In genomic region chr14:75189031-75189430, GRCm38 (mm10) we compare ENCODE assay signal across 29 mouse cellular contexts. TPM values are rescaled to one million over a fixed set of nuclear protein-coding genes. Genes with fewer than 3 reads are reported as not detected.
DNase-seq lines count a peak whose midpoint lies in the region; ATAC-seq and TF ChIP-seq lines count a peak whose summit lies in the region.
"Had no signal": no experiment of that assay in that cellular context is flagged by ENCODE, and none has a peak within 500 bp of the region (broad histone marks: within the 10 kb centered on the region; RNA-seq: fewer than 3 reads in every experiment).

No protein-coding gene starts in this region.

- no peaks in the 10 kb centered on the region for H3K9me3 ChIP-seq in CH12.LX (replicated peaks; ENCODE audit: low read length)
- H3K9me3 ChIP-seq in midbrain, embryonic 11.5 days (ENCODE audit: control insufficient read depth, low read length), result no peaks in the 10 kb centered on the region
- H3K9me3 ChIP-seq: embryonic facial prominence, embryonic 13.5 days; embryonic facial prominence, embryonic 15.5 days; forebrain, embryonic 10.5 days; forebrain, embryonic 12.5 days had no signal

- H3K27ac ChIP-seq in CH12.LX (ENCODE audit: insufficient read depth, low read depth), result peak overlapping the region; percentile 98
- no peak overlapping the region for H3K27ac ChIP-seq in midbrain, embryonic 11.5 days (ENCODE audit: low read depth, low read length)
- H3K27ac ChIP-seq: embryonic facial prominence, embryonic 13.5 days; embryonic facial prominence, embryonic 15.5 days; forebrain, embryonic 10.5 days; forebrain, embryonic 12.5 days had no signal

- no peak for TF ChIP-seq POLR2A in CH12.LX (IDR thresholded peaks at IDR 0.05; ENCODE audit: low read depth, low read length)

- no peak for TF ChIP-seq RAD21 in CH12.LX (IDR thresholded peaks at IDR 0.05; ENCODE audit: low read depth, low read length)

- in situ Hi-C loops in CH12.LX (cut with MboI; ENCODE audit: low pct_ligation_motif_present, low pct_unique_long_range_greater_than_20kb, low sequenced_read_pairs), result no loop called here

- H3K4me3 ChIP-seq in CH12.LX (replicated peaks in 1 of 3; ENCODE audit: low read depth in 2 of 3, low read length in 2 of 3, poor library complexity in 1 of 3), result peak overlapping the region in 2 of 3 experiments; percentile 20 to 44
- H3K4me3 ChIP-seq in midbrain, embryonic 11.5 days (ENCODE audit: low read depth, low read length), result no peak overlapping the region
- H3K4me3 ChIP-seq: embryonic facial prominence, embryonic 13.5 days; embryonic facial prominence, embryonic 15.5 days; erythroblast, embryonic 14.5 days; forebrain, embryonic 10.5 days; forebrain, embryonic 12.5 days had no signal

- no peak for TF ChIP-seq CTCF in CH12.LX (conservative IDR thresholded peaks at IDR 0.05 in 1 of 2, IDR thresholded peaks at IDR 0.05 in 1 of 2; ENCODE audit: low read depth in 2 of 2, low read length in 2 of 2)

- no peak for TF ChIP-seq EP300 in CH12.LX (IDR thresholded peaks at IDR 0.05; ENCODE audit: low read length)

- H3K4me2 ChIP-seq in CH12.LX (ENCODE audit: insufficient read depth, low read depth, poor library complexity, severe bottlenecking), result peak overlapping the region; percentile 50; the same call in 1 of the 2 replicates
- H3K4me2 ChIP-seq in midbrain, embryonic 11.5 days, result no peak overlapping the region
- H3K4me2 ChIP-seq: embryonic facial prominence, embryonic 13.5 days; embryonic facial prominence, embryonic 15.5 days; forebrain, embryonic 12.5 days had no signal

- DNase-seq in CD4-positive helper T cell, adult 2 months (ENCODE audit: low read depth, low spot score), result peak; percentile 45
- DNase-seq in CH12.LX (ENCODE audit: extremely low read depth), result no peak
- DNase-seq in naive thymus-derived CD4-positive, alpha-beta T cell, adult 2 months (ENCODE audit: low read depth), result peak; percentile 39
- DNase-seq in midbrain, embryonic 11.5 days (ENCODE audit: low spot score, missing footprints), result no peak
- DNase-seq in urinary bladder, adult 18-20 months (ENCODE audit: low spot score in 2 of 2), result no peak
- DNase-seq: adrenal gland, adult 2 months; adrenal gland, postnatal 10 days; adrenal gland, postnatal 25 days; cerebellum, adult 11 months; cerebellum, adult 18-20 months; cerebellum, adult 8-10 months; cerebellum, adult 9-11 months; cerebellum, postnatal 14 days; cerebellum, postnatal 36 days; embryo, embryonic 11 days had no signal

- peaks cover 30 to 98% of the 10 kb centered on the region in 2 experiments for H3K4me1 ChIP-seq in CH12.LX (ENCODE audit: control insufficient read depth in 1 of 2, insufficient read depth in 2 of 2)
- no peaks in the 10 kb centered on the region for H3K4me1 ChIP-seq in midbrain, embryonic 11.5 days (ENCODE audit: control insufficient read depth, insufficient read depth, low read length)
- H3K4me1 ChIP-seq: embryonic facial prominence, embryonic 13.5 days; embryonic facial prominence, embryonic 15.5 days; forebrain, embryonic 10.5 days; forebrain, embryonic 12.5 days had no signal

- H3K79me2 ChIP-seq in CH12.LX (replicated peaks; ENCODE audit: control insufficient read depth, extremely low read depth, insufficient read depth, poor library complexity, severe bottlenecking), result peaks cover 83% of the 10 kb centered on the region

- dilution Hi-C loops in CH12.LX (cut with MboI; ENCODE audit: extremely low pct_ligation_motif_present, extremely low pct_unique_long_range_greater_than_20kb, low sequenced_read_pairs), result no loop called here

- no peak for ATAC-seq in midbrain, embryonic 11.5 days (ENCODE audit: low FRiP score)
- ATAC-seq: forebrain, embryonic 14.5 days; forebrain, embryonic 16.5 days had no signal

- H3K9ac ChIP-seq in CH12.LX (ENCODE audit: insufficient read depth, low read depth), result peak overlapping the region; percentile 42; the same call in 1 of the 2 replicates
- H3K9ac ChIP-seq in midbrain, embryonic 11.5 days (ENCODE audit: low read length), result no peak overlapping the region
- H3K9ac ChIP-seq: embryonic facial prominence, embryonic 13.5 days; embryonic facial prominence, embryonic 15.5 days; forebrain, embryonic 12.5 days had no signal

- WGBS in midbrain, embryonic 11.5 days, result 87% methylated on average over 4 of the region's 4 CpGs

- H3K36me3 ChIP-seq in CH12.LX (replicated peaks in 1 of 2; ENCODE audit: control insufficient read depth in 1 of 2, insufficient read depth in 1 of 2, low read length in 1 of 2), result peaks cover 4 to 63% of the 10 kb centered on the region in 2 experiments
- H3K36me3 ChIP-seq in midbrain, embryonic 11.5 days (ENCODE audit: control insufficient read depth, insufficient read depth, low read length), result no peaks in the 10 kb centered on the region
- H3K36me3 ChIP-seq: embryonic facial prominence, embryonic 13.5 days; embryonic facial prominence, embryonic 15.5 days; forebrain, embryonic 10.5 days; forebrain, embryonic 12.5 days had no signal

- no peaks in the 10 kb centered on the region for H3K27me3 ChIP-seq in CH12.LX (replicated peaks)
- no peaks in the 10 kb centered on the region for H3K27me3 ChIP-seq in midbrain, embryonic 11.5 days (ENCODE audit: control insufficient read depth, insufficient read depth, low read length)
- H3K27me3 ChIP-seq: embryonic facial prominence, embryonic 13.5 days; embryonic facial prominence, embryonic 15.5 days; forebrain, embryonic 12.5 days had no signal

TF ChIP-seq in CH12.LX, 34 proteins besides CTCF, POLR2A, EP300 and RAD21:
- TF ChIP-seq PAX5 (IDR thresholded peaks at IDR 0.05; ENCODE audit: low read length) (no peak), E2F4 (IDR thresholded peaks at IDR 0.05; ENCODE audit: insufficient replicate concordance, low read depth, low read length) (no peak), NELFE (IDR thresholded peaks at IDR 0.05; ENCODE audit: low read depth, low read length) (no peak), ZC3H11A (IDR thresholded peaks at IDR 0.05; ENCODE audit: low read depth, low read length) (no peak), USF2 (conservative IDR thresholded peaks at IDR 0.05; ENCODE audit: low read depth, low read length) (no peak), USF1 (IDR thresholded peaks at IDR 0.05; ENCODE audit: low read depth, low read length) (no peak), SMC3 (IDR thresholded peaks at IDR 0.05; ENCODE audit: low read depth, low read length) (no peak), MAX (IDR thresholded peaks at IDR 0.05; ENCODE audit: low read length) (no peak), ELF1 (IDR thresholded peaks at IDR 0.05; ENCODE audit: low read depth, low read length) (no peak), CHD1 (IDR thresholded peaks at IDR 0.05; ENCODE audit: low read depth, low read length) (no peak), NRF1 (IDR thresholded peaks at IDR 0.05; ENCODE audit: low read depth, low read length) (no peak), TCF12 (IDR thresholded peaks at IDR 0.05; ENCODE audit: low read depth, low read length) (no peak), MYC (IDR thresholded peaks at IDR 0.05; ENCODE audit: low read depth, low read length) (no peak), ZKSCAN1 (IDR thresholded peaks at IDR 0.05; ENCODE audit: borderline replicate concordance, low read depth, low read length) (no peak), HCFC1 (IDR thresholded peaks at IDR 0.05; ENCODE audit: low read depth, low read length) (no peak), CHD2 (IDR thresholded peaks at IDR 0.05; ENCODE audit: low read length) (no peak)
TF ChIP-seq in CH12.LX: peak in this region for 0.

RNA-seq across cellular contexts. Expression of gene Cpb2, which starts 53.1 kb away (rescaled TPM):
- total RNA-seq in CH12.LX (2012; rRNA removed) (not detected in 2 replicates), CH12.LX (2014; rRNA removed) (not detected in 2 replicates)
- not detected in 2 replicates for polyA plus RNA-seq in CH12.LX (2012; ENCODE audit: insufficient read length, low read depth)
- polyA plus RNA-seq in midbrain, embryonic 11.5 days (2014; fragmentation: Nextera tagmentation; extraction: Ambion mirVana), result not detected in 2 replicates
- total RNA-seq: adrenal gland, postnatal 25 days; common myeloid progenitor, adult 5-6 weeks; MEL had no signal
- polyA plus RNA-seq: adrenal gland, adult 2 months; brain, embryonic 14.5 days; C2C12; CD4-positive, CD25-positive, alpha-beta regulatory T cell, adult 4 months; embryonic facial prominence, embryonic 11.5 days; embryonic facial prominence, embryonic 13.5 days; embryonic facial prominence, embryonic 15.5 days; erythroblast, embryonic 14.5 days; forebrain, embryonic 10.5 days; forebrain, embryonic 12.5 days; forebrain, embryonic 14.5 days; forebrain, embryonic 16.5 days had no signal

RNA-seq across cellular contexts. Expression of gene Lcp1, which starts 58.1 kb away (rescaled TPM):
- total RNA-seq in CH12.LX (2012; rRNA removed) (258 and 289 TPM in 2 replicates), CH12.LX (2014; rRNA removed) (373 and 384 TPM in 2 replicates)
- 777 and 805 TPM in 2 replicates for polyA plus RNA-seq in CH12.LX (2012; ENCODE audit: insufficient read length, low read depth)
- polyA plus RNA-seq in midbrain, embryonic 11.5 days (2014; fragmentation: Nextera tagmentation; extraction: Ambion mirVana), result 30.9 and 34.7 TPM in 2 replicates

RNA-seq across cellular contexts. Expression of gene Lrrc63, which starts 58.4 kb away (rescaled TPM):
- total RNA-seq in CH12.LX (2012; rRNA removed) (not detected in 2 replicates), CH12.LX (2014; rRNA removed) (0.15 TPM in 1 of 2 replicates, not detected in the other)
- not detected in 2 replicates for polyA plus RNA-seq in CH12.LX (2012; ENCODE audit: insufficient read length, low read depth)
- polyA plus RNA-seq in midbrain, embryonic 11.5 days (2014; fragmentation: Nextera tagmentation; extraction: Ambion mirVana), result 0.08 and 0.10 TPM in 2 replicates
- total RNA-seq: adrenal gland, adult 2 months; adrenal gland, postnatal 10 days; adrenal gland, postnatal 25 days; common myeloid progenitor, adult 5-6 weeks; ES-E14; MEL had no signal
- polyA plus RNA-seq: adrenal gland, adult 2 months; C2C12; CD4-positive, CD25-positive, alpha-beta regulatory T cell, adult 4 months; embryonic facial prominence, embryonic 13.5 days; embryonic facial prominence, embryonic 15.5 days; erythroblast, embryonic 14.5 days; forebrain, embryonic 14.5 days; forebrain, embryonic 16.5 days had no signal

Comparison
In these comparisons a context has a peak if more than half of its experiments do, and no peak if none do; other contexts are left out.
1. DNase-seq: peak in CD4-positive helper T cell, adult 2 months (single experiment) and naive thymus-derived CD4-positive, alpha-beta T cell, adult 2 months (single experiment); none in CH12.LX (single experiment), midbrain, embryonic 11.5 days (single experiment) and urinary bladder, adult 18-20 months (0 of 2).
2. RNA of gene Lcp1, which starts 58.1 kb away (polyA plus RNA-seq): 777 to 805 TPM in CH12.LX; 30.9 to 34.7 TPM in midbrain, embryonic 11.5 days; every median in the first group is over 10 times any median in the second.